Mouse (Mus musculus): ENCODE measurements around the gene Ppp1r9a.
"Not testable (repeated sequence)": the region's sequence is repeated elsewhere in the genome, so short reads cannot be mapped to it uniquely, and the experiment has no call there.

Gene Ppp1r9a

GRCm38 (mm10) chr6:4902674-4903324 is at the start of gene Ppp1r9a:
TSS of gene Ppp1r9a (plus strand) at chr6:4902917.
- no peak for DNase-seq (ENCODE audit: low read depth, low spot score)

- no peak for DNase-seq (ENCODE audit: low read depth, low spot score)
Observed at GRCm38 (mm10) chr6:4855236-4855635, 47.5 kb upstream of the Ppp1r9a start.

- no peak for DNase-seq (ENCODE audit: low read depth, low spot score)
Observed at GRCm38 (mm10) chr6:4856919-4857318, 45.8 kb upstream of the Ppp1r9a start.

GRCm38 (mm10) chr6:4884316-4884715 is 18.4 kb upstream of the Ppp1r9a start:
- no peak for DNase-seq (ENCODE audit: low read depth, low spot score)

- DNase-seq (ENCODE audit: low read depth, low spot score): no peak
Observed at GRCm38 (mm10) chr6:4889544-4889943, 13.2 kb upstream of the Ppp1r9a start.

- no peak for DNase-seq (ENCODE audit: low read depth, low spot score)
Observed at GRCm38 (mm10) chr6:4892417-4892816, 10.3 kb upstream of the Ppp1r9a start.

GRCm38 (mm10) chr6:4893312-4893711 is 9.4 kb upstream of the Ppp1r9a start:
- not testable (repeated sequence) for DNase-seq (ENCODE audit: low read depth, low spot score)

- DNase-seq (ENCODE audit: low read depth, low spot score): no peak
Observed at GRCm38 (mm10) chr6:4899906-4900305, 2.8 kb upstream of the Ppp1r9a start.

- no peak for DNase-seq (ENCODE audit: low read depth, low spot score)
Observed at GRCm38 (mm10) chr6:4903325-4904054, 773 bp downstream of the Ppp1r9a start.

- DNase-seq (ENCODE audit: low read depth, low spot score): no peak
Observed at GRCm38 (mm10) chr6:4904055-4904450, 1.3 kb downstream of the Ppp1r9a start.

GRCm38 (mm10) chr6:4910042-4910634 is 7.4 kb downstream of the Ppp1r9a start:
- no peak for DNase-seq (ENCODE audit: low read depth, low spot score)

GRCm38 (mm10) chr6:4918470-4918869 is 15.8 kb downstream of the Ppp1r9a start:
- no peak for DNase-seq (ENCODE audit: low read depth, low spot score)

GRCm38 (mm10) chr6:4923791-4924190 is 21.1 kb downstream of the Ppp1r9a start:
- DNase-seq (ENCODE audit: low read depth, low spot score): not testable (repeated sequence)

- no peak for DNase-seq (ENCODE audit: low read depth, low spot score)
Observed at GRCm38 (mm10) chr6:4925966-4926687, 23.4 kb downstream of the Ppp1r9a start.

GRCm38 (mm10) chr6:4930321-4930720 is 27.6 kb downstream of the Ppp1r9a start:
- no peak for DNase-seq (ENCODE audit: low read depth, low spot score)

- DNase-seq (ENCODE audit: low read depth, low spot score): no peak
Observed at GRCm38 (mm10) chr6:4938901-4939300, 36.2 kb downstream of the Ppp1r9a start.

GRCm38 (mm10) chr6:4940086-4940485 is 37.4 kb downstream of the Ppp1r9a start:
- no peak for DNase-seq (ENCODE audit: low read depth, low spot score)

- no peak for DNase-seq (ENCODE audit: low read depth, low spot score)
Observed at GRCm38 (mm10) chr6:4940639-4941038, 37.9 kb downstream of the Ppp1r9a start.

GRCm38 (mm10) chr6:4943821-4944220 is 41.1 kb downstream of the Ppp1r9a start:
- DNase-seq (ENCODE audit: low read depth, low spot score): no peak

GRCm38 (mm10) chr6:4948056-4948455 is 45.3 kb downstream of the Ppp1r9a start:
- no peak for DNase-seq (ENCODE audit: low read depth, low spot score)

GRCm38 (mm10) chr6:4949701-4950100 is 47.0 kb downstream of the Ppp1r9a start:
- DNase-seq (ENCODE audit: low read depth, low spot score): no peak

Measured in A20 (cell line).